Mouse (Mus musculus) intestine, embryonic 15.5 days (tissue): Measurements from ENCODE around the gene Lhb. TPM values are rescaled to one million over a fixed set of nuclear protein-coding genes. Genes with fewer than 3 reads are reported as not detected.

ENCODE experiments used
- ATAC-seq: fragments of 200-750 bp; cut with Nextera tagmentation; 2 replicates; pipeline ENCODE4 v1.8.0; 2017; ENCODE audit warnings: moderate TSS enrichment, moderate library complexity
- H3K27ac ChIP-seq: fragments of 300-500 bp; sonication (generic); 2 replicates; pipeline ENCODE4 v1.5.1; 2015; ENCODE audit warnings: mild to moderate bottlenecking, inconsistent platforms
- H3K27me3 ChIP-seq: fragments of 300-500 bp; sonication (generic); replicated peaks from 2 replicates; pipeline ENCODE4 v1.6.1; 2015; ENCODE audit warnings: inconsistent platforms
- H3K36me3 ChIP-seq: fragments of 300-500 bp; sonication (generic); 2 replicates; pipeline ENCODE4 v1.6.1; 2015; ENCODE audit warnings: inconsistent platforms
- H3K4me1 ChIP-seq: fragments of 300-500 bp; sonication (generic); replicated peaks from 2 replicates; pipeline ENCODE4 v1.6.1; 2015; ENCODE audit warnings: inconsistent platforms
- H3K4me2 ChIP-seq: fragments of 300-500 bp; sonication (generic); replicated peaks from 2 replicates; pipeline ENCODE4 v1.6.1; 2015; ENCODE audit warnings: mild to moderate bottlenecking, inconsistent platforms
- H3K4me3 ChIP-seq: fragments of 300-500 bp; sonication (generic); replicated peaks from 2 replicates; pipeline ENCODE4 v1.5.1; 2015; ENCODE audit warnings: inconsistent platforms
- H3K9ac ChIP-seq: fragments of 300-500 bp; sonication (generic); 2 replicates; pipeline ENCODE4 v1.6.1; 2015; ENCODE audit warnings: inconsistent platforms
- H3K9me3 ChIP-seq: fragments of 300-500 bp; sonication (generic); 2 replicates; pipeline ENCODE4 v1.6.1; 2016; ENCODE audit warnings: inconsistent platforms
- WGBS: fragments of 180-500 bp; shearing (Covaris S2); methylation state at CpG from one replicate; pipeline ENCODE4 v1.1.7; 2015; 5-methylcytosine and 5-hydroxymethylcytosine counted together
- polyA plus RNA-seq: library from polyadenylated mRNA; unstranded; fragments of >200 nt; fragmentation: Nextera tagmentation; extraction: Ambion mirVana; gene quantifications from 2 replicates; pipeline ENCODE4 v1.2.1, GENCODE M21; 2015

The Lhb gene
- polyA plus RNA-seq, 1 experiment from 2014 or later: 0.52 TPM

- peak within 1 kb of the TSS; percentile 24 for H3K9ac ChIP-seq
- peak within 1 kb of the TSS; percentile 42 for H3K4me3 ChIP-seq
- peaks cover 8% of the 10 kb centered on the region for H3K4me1 ChIP-seq
- peak; percentile 42 for ATAC-seq
- peak within 1 kb of the TSS; percentile 85 for H3K4me2 ChIP-seq
- no peaks in the 10 kb centered on the region for H3K36me3 ChIP-seq
- H3K27ac ChIP-seq: no peak within 1 kb of the TSS
- H3K9me3 ChIP-seq: no peaks in the 10 kb centered on the region
- peaks cover 53% of the 10 kb centered on the region for H3K27me3 ChIP-seq
- WGBS: 12% methylated on average over 28 of the region's 28 CpGs
Observed at GRCm38 (mm10) chr7:45405091-45406075, 15.2 kb upstream of the Lhb start, which contains the start of gene Kcna7. Kcna7 (plus strand) TSS chr7:45405653.

GRCm38 (mm10) chr7:45406157-45407156 lies 14.2 kb upstream of the Lhb start:
- ATAC-seq: 0 out of 2 replicates have a peak, but pooled peaks have one; percentile 21

GRCm38 (mm10) chr7:45407836-45408235 lies 12.8 kb upstream of the Lhb start:
- no peak for ATAC-seq
- Histone ChIP-seq H3K27me3 (peaks cover 71% of the 10 kb centered on the region), H3K4me2 (no peak overlapping the region), H3K9ac (no peak overlapping the region), H3K36me3 (no peaks in the 10 kb centered on the region), H3K27ac (no peak overlapping the region), H3K4me1 (peaks cover 8% of the 10 kb centered on the region), H3K9me3 (no peaks in the 10 kb centered on the region), H3K4me3 (no peak overlapping the region)
- 75% methylated on average over 10 of the region's 10 CpGs for WGBS

More at GRCm38 (mm10) chr7:45406157-45407156, 14.2 kb upstream of the Lhb start:
- Histone ChIP-seq H3K36me3 (no peaks in the 10 kb centered on the region), H3K9ac (peak overlapping the region; percentile 24), H3K4me3 (peak overlapping the region; percentile 42), H3K4me2 (peak overlapping the region; percentile 85), H3K27ac (no peak overlapping the region), H3K4me1 (peaks cover 8% of the 10 kb centered on the region), H3K27me3 (peaks cover 61% of the 10 kb centered on the region), H3K9me3 (no peaks in the 10 kb centered on the region)
- WGBS: 1% methylated on average over 114 of the region's 114 CpGs

- 69% methylated on average over 7 of the region's 7 CpGs for WGBS
- no peaks in the 10 kb centered on the region for H3K36me3 ChIP-seq
Observed at GRCm38 (mm10) chr7:45408351-45408750, 12.3 kb upstream of the Lhb start.

GRCm38 (mm10) chr7:45408949-45409348 lies 11.7 kb upstream of the Lhb start:
- Histone ChIP-seq H3K36me3 (no peaks in the 10 kb centered on the region), H3K27me3 (peaks cover 79% of the 10 kb centered on the region)
- ATAC-seq: no peak

More at GRCm38 (mm10) chr7:45408351-45408750, 12.3 kb upstream of the Lhb start:
- ATAC-seq: no peak
- H3K4me1 ChIP-seq: peaks cover 9% of the 10 kb centered on the region
- H3K4me3 ChIP-seq: no peak overlapping the region
- H3K27ac ChIP-seq: no peak overlapping the region
- peaks cover 73% of the 10 kb centered on the region for H3K27me3 ChIP-seq
- H3K4me2 ChIP-seq: no peak overlapping the region
- no peak overlapping the region for H3K9ac ChIP-seq
- no peaks in the 10 kb centered on the region for H3K9me3 ChIP-seq

GRCm38 (mm10) chr7:45409497-45410163 lies 11.0 kb upstream of the Lhb start:
- Histone ChIP-seq H3K4me3 (no peak overlapping the region), H3K36me3 (no peaks in the 10 kb centered on the region), H3K27me3 (peaks cover 85% of the 10 kb centered on the region), H3K4me2 (no peak overlapping the region), H3K9ac (no peak overlapping the region), H3K27ac (no peak overlapping the region), H3K4me1 (peaks cover 21% of the 10 kb centered on the region), H3K9me3 (no peaks in the 10 kb centered on the region)
- WGBS: 84% methylated on average over 8 of the region's 8 CpGs
- ATAC-seq: no peak

More at GRCm38 (mm10) chr7:45408949-45409348, 11.7 kb upstream of the Lhb start:
- 84% methylated on average over 17 of the region's 17 CpGs for WGBS
- H3K27ac ChIP-seq: no peak overlapping the region
- H3K4me2 ChIP-seq: no peak overlapping the region
- peaks cover 15% of the 10 kb centered on the region for H3K4me1 ChIP-seq
- no peaks in the 10 kb centered on the region for H3K9me3 ChIP-seq
- H3K9ac ChIP-seq: no peak overlapping the region
- H3K4me3 ChIP-seq: no peak overlapping the region

GRCm38 (mm10) chr7:45412421-45412820 lies 8.2 kb upstream of the Lhb start:
- Histone ChIP-seq H3K27me3 (peaks cover 82% of the 10 kb centered on the region), H3K27ac (no peak overlapping the region), H3K9me3 (no peaks in the 10 kb centered on the region), H3K4me3 (no peak overlapping the region), H3K4me1 (peaks cover 25% of the 10 kb centered on the region), H3K36me3 (no peaks in the 10 kb centered on the region), H3K9ac (no peak overlapping the region), H3K4me2 (no peak overlapping the region)
- no peak for ATAC-seq
- 76% methylated on average over 2 of the region's 2 CpGs for WGBS

GRCm38 (mm10) chr7:45413113-45413863 lies 7.3 kb upstream of the Lhb start, which contains the start of gene Ntf5:
Ntf5 (plus strand) TSS chr7:45413695.
- peaks cover 73% of the 10 kb centered on the region for H3K27me3 ChIP-seq
- H3K36me3 ChIP-seq: no peaks in the 10 kb centered on the region
- H3K4me1 ChIP-seq: peaks cover 25% of the 10 kb centered on the region
- 2% methylated on average over 38 of the region's 45 CpGs for WGBS
- H3K9ac ChIP-seq: peak within 1 kb of the TSS; percentile 60
- H3K4me2 ChIP-seq: peak within 1 kb of the TSS; percentile 97
- peak; percentile 69 for ATAC-seq
- 0 out of 2 replicates have a peak within 1 kb of the TSS, but pooled peaks have one; percentile 19 for H3K27ac ChIP-seq
- H3K4me3 ChIP-seq: peak within 1 kb of the TSS; percentile 56
- H3K9me3 ChIP-seq: no peaks in the 10 kb centered on the region

- Histone ChIP-seq H3K27me3 (peaks cover 68% of the 10 kb centered on the region), H3K9ac (peak overlapping the region; percentile 60), H3K4me3 (peak overlapping the region; percentile 56), H3K9me3 (no peaks in the 10 kb centered on the region), H3K36me3 (no peaks in the 10 kb centered on the region), H3K27ac (no peak overlapping the region), H3K4me2 (peak overlapping the region; percentile 97), H3K4me1 (peaks cover 27% of the 10 kb centered on the region)
- WGBS: 2% methylated on average over 26 of the region's 27 CpGs
- ATAC-seq: peak; percentile 40
Observed at GRCm38 (mm10) chr7:45413864-45414739, 6.5 kb upstream of the Lhb start.

- WGBS: 46% methylated on average over 12 of the region's 12 CpGs
- peaks cover 62% of the 10 kb centered on the region for H3K27me3 ChIP-seq
- H3K4me1 ChIP-seq: peaks cover 30% of the 10 kb centered on the region
- no peak overlapping the region for H3K9ac ChIP-seq
- no peaks in the 10 kb centered on the region for H3K9me3 ChIP-seq
- H3K36me3 ChIP-seq: no peaks in the 10 kb centered on the region
- ATAC-seq: no peak; the same call in 1 of the 2 replicates
- no peak overlapping the region for H3K4me3 ChIP-seq
- no peak overlapping the region for H3K27ac ChIP-seq
- H3K4me2 ChIP-seq: peak overlapping the region; percentile 97; the same call in 1 of the 2 replicates
Observed at GRCm38 (mm10) chr7:45414740-45415224, 5.8 kb upstream of the Lhb start.
